Mouse (Mus musculus) spleen, embryonic (tissue): ENCODE data around the gene Dip2c.

ENCODE experiments used
- CTCF ChIA-PET: fragments of 350-600 bp; sonication (Branson Sonifier 250); formaldehyde crosslinking; loops from one replicate; lab custom pipeline; 2022; lab: Charles Lee

Gene Dip2c

DNA sequence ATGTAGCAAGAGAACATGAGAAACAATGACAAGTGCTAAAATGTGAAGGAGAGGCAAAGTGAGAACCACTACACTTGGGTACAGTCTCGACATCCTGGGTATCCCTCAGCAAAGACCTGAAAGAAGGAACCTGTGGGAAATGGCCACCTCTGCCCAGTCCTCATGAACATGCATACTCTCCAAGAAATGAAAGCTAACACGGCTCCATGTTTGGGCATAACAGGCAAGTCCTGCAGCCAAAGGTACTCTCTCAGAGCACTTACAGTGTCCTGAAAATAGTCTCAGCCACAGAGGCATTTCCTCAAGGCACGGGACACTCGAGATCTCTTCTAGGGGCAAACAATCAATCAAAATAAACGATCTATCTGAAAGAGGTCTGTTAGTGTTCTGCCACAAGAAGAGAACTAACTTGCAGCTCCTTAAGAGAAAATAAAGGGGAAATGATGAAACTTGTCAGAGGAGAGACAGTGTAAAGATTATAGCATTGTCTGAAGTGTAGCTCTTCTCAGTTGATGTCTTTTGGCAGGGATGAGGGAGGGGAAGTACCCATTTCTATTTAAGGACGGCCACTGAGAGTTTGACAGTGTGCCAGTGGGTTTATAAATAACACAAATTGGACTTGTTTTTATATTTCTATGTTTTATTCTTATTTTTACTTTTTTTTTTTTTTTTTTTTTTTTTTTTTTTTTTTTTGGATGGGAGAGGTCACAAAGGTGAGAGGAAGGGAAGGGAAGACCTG is 228.0 kb downstream of the Dip2c start:
- CTCF ChIA-PET: interaction anchor here (0.8 kb wide), 1 partner anchor 768 kb away, joined by 13 read pairs; no protein-coding TSS in a partner anchor

DNA sequence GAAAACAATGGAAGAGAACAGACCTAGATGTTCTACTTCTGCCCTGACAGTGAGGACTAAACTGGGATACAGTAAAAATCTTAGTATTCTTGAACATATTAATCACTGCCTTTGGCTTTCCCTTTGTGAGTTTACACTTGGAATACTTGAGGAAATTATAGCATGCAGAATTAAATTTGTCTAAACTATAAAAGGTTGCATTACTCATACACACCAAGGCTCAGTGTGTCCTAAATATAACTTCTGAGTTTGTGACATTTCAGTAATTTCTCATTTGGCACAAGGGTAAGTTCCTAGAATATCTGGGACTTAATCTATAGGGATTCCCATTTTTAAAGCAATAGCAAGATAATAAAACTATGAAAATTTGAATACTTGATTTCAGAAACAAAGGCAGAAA is 262.2 kb downstream of the Dip2c start:
- CTCF ChIA-PET: no interaction called here

DNA sequence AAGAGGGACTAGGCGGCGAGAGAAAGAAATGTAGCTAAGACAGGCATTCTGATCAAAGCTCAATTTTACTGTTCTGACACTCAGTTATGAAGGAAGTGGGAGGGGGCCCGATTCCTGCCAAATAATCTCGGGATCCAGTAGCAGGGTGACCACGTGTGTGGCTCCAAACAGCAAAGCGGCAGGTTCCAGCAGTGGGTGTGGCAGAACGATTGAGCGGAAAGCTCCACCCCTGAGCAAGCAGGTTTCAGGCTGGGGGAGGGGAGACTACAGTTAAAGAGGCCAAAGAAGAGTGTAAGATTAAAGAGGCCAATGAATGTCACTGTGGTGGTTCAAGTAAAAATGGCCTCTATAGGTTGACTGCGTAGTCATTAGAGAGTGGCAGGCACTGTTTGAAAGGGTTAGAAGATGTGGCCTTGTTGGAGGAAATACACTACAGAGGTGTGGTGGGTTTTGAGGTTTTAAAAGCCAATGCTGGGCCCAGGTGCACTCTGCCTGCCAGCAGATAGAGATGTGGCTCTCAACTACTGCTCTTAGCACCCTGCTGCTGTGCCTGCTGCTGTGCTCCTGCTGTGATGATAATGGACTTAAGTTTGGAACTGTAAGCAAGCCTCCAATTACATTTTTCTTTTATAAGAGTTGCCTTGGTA is 271.5 kb downstream of the Dip2c start:
- CTCF ChIA-PET: interaction anchor here (0.7 kb wide), 1 partner anchor 271 kb away, joined by 3 read pairs; no protein-coding TSS in a partner anchor

DNA sequence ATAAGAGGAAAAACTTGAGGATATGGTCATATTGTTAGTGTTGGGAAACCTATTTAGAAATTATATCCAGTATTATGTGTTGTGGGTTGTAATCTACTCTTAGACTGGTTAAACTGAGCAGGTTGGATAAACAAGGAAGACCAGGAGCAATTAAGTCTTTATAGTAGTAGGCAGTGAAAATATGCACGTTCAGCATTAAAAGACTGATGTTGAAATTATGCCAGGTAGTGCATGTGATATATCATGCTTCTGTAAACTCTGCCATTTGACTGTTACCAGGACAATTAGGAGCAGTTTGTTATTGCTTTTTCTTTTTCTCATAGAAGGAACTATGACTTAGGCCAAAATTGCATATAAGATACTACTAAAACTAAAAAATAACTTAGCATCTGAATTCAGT is 285.8 kb downstream of the Dip2c start:
- CTCF ChIA-PET: no interaction called here

DNA sequence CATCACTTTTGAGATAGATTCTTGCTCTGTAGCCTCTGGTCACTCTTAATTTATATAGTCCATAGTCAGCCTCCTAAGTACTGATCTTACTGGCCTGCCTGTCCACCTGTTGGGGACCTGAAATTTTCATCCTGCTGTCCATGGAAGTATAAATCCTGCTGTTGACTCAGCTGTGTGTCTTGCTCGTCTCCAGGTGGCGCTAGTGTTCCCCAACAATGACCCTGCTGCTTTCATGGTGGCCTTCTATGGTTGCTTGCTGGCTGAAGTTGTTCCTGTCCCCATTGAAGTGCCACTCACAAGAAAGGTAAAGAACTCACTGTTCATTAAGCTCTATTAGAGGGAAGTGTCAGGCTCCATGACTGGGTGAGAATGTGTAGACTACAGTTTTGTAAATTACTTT is 286.6 kb downstream of the Dip2c start:
- CTCF ChIA-PET: no interaction called here

DNA sequence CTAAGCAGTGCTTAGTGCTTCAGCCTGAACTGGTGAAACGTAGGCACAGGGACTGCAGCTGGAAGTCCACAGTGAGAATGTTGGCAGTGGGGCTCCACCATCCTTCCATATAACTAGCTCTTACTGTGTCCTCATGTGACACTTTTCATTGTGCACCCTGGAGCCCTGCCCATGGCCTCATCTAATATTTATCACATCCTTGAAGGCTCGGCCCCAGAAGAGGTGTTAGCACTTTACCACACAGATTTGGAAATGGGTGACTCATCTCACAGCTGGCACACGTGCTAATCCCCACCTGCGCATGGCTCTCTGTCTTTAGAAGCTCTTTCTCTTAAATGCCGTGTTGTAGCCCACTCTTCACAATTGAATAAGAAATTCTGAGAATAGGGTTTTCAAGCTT is 292.5 kb downstream of the Dip2c start:
- CTCF ChIA-PET: no interaction called here

DNA sequence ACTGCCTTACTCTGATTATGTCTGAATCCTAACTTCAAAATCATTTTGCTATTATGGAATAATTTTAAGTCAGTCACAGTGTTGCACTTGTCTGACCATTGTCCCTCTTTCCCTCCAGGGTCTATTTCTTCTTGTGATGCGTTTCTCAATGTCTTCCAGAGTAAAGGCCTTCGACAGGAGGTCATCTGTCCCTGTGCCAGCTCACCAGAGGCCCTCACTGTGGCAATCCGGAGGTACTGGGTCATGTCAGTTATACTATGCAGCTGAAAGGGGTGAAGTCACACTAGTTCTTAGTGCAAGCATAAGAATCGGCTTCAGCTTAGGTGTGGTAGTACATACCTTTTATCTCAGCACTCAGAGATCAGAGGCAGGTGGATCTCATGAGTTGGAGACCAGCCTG is 300.4 kb downstream of the Dip2c start:
- CTCF ChIA-PET: no interaction called here

DNA sequence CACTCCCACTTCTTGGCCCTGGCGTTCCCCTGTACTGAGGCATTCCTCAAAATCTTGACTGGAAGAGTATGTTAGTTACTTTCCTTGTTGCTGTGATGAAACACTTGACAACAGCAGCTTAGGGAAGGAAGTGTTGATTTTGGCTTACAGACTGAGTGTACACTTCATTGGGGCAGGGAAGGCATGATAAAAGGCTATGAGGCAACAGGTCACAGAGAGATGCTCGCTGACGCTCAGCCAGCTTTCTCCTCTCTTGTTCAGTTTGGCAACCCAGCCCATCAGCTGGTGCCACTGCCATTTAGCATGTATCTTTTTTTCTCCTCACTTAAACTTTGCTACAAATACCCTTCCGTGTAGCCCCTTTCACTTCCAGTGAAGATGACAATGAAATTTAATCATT is 302.1 kb downstream of the Dip2c start:
- CTCF ChIA-PET: interaction anchor here (0.5 kb wide), 1 partner anchor 175 kb away, joined by 5 read pairs; no protein-coding TSS in a partner anchor

DNA sequence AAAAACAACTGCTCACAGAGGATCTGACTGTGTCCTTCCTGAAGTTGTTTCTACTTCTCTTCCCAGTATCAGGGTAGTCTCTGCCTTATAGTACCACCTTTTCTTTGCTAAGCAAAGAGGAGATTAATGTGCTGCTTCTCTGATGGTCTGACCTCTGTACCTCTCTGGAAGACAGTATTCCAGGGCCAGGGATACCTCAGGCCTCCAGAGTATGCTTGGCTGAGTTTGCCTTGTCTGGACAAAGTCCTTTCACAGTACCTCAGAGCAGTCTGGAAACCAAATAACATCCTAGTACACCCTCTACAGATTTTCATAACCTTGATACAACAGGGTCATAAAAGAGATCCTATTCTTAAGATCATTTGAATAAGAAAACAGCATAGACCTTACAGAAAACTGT is 305.5 kb downstream of the Dip2c start:
- CTCF ChIA-PET: no interaction called here

DNA sequence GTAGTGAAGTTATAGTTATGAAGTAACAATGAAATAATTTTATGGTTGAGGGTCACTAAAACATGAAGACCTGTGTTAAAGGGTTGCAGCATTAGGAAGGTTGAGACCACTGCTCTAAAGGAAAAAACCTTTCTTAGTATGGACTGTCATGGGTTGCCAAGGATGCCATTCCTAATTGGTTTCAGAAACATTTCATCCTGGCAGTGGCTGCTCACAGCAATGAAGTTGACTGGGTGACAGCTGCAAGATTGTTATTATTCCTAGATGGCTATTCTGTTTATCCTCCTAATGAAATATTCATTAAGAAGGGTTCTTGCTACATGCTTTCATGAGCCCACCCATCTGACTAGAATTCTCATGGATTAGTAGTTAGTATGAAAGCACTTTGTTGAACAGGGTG is 307.3 kb downstream of the Dip2c start:
- CTCF ChIA-PET: no interaction called here

DNA sequence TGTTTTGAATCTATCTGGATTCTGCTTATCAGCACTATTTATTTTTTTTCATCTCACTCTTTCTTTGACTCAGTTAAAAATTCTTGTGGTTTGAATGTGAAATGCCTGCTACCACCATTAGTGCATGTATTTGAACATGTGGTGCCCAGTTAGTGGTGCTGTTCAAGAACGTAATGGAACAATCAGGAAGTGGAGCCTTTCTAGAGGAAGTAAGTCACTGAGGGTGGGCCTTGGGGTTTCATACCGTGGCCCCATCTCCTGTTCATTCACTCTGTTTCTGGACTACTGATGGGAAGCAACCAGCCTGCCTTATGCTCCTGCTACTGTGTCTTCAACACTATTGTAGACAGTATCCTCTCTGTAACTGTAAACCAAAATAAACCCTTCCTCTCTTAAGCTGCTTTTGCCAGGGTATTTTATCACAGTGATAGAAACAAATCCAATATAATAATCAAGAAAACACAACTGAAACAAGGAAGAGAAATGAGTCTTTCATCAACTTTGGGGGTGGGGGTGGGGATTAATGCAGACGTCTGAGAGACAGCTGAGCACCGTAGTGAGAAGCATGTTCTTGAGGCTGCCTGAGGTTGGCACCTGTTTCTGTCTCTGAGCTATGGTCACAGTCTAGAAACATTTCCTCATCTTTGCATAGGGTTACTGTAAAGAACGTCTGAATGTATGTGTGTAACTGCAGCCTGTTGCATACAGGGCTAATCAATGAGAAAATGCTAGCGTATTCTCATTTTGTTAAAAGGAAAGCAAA is 323.2 kb downstream of the Dip2c start:
- CTCF ChIA-PET: no interaction called here

DNA sequence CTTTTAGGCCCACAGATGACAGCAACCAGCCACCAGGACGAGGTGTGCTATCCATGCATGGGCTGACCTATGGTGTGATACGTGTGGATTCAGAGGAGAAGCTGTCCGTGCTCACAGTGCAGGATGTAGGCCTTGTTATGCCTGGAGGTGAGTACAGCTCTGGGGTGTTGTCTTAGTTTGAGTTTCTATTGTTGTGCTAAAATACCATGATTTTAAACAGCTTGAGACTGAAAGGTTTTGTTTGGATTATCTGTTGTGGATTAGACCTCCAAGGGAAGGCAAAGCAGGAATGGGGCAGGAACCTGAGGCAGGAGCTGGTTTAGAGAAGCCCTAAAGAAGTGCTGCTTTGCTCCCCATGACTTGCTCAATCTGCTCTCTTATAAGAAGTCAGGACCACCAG is 325.0 kb downstream of the Dip2c start:
- CTCF ChIA-PET: no interaction called here

DNA sequence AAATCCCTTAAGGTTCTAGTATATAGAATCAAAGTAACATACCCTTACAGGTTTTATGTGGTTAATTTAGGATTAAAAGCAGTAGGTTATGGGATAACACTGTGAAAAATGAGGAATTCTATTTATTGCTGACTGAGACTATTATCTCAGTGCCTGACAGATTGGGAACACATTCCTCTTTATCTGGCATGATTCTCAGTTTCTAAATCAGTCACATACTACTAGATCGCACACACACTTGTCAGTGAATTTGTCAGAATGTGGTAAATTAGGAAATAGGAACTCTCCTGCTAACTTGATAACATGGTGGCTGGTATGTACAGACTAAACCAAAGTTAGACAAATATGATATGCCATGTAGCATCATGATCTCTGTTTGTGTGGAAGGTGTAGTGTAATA is 334.9 kb downstream of the Dip2c start:
- CTCF ChIA-PET: no interaction called here

DNA sequence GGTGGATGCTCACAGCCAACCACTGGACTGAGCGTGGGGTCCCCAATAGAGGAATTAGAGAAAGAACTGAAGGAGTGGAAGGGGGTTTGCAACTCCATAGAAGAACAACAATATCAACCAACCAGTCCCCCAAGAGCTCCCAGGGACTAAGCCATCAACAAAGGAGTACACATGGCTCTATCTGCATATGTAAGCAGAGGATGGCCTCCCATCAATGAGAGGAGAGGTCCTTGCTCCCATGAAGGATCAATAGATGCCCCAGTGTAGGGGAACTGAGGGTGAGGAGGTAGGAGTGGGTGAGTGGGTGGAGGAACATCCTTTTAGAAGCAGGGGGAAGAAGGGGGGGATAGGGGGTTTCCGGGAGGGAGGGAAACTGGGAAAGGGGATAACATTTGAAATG is 356.4 kb downstream of the Dip2c start:
- CTCF ChIA-PET: no interaction called here

DNA sequence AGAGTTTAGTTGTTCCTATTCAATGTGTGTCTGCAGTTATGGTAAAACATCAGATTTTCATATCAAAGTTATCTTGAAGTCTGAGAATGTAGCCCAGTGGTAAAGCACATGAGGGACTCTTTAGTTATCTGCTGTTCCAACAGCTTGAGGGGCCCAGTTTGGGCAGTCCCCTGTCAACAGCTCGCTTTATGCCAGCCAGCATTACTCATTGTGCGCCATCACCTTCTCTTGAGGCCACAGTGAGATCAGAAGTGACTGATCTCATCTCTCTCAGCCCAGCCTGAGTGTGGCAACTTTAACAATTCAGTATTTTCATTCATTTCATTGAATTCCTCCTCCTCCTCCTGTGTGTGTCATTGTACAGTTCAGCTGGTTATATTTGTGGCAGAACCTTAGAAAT is 359.6 kb downstream of the Dip2c start:
- CTCF ChIA-PET: no interaction called here

DNA sequence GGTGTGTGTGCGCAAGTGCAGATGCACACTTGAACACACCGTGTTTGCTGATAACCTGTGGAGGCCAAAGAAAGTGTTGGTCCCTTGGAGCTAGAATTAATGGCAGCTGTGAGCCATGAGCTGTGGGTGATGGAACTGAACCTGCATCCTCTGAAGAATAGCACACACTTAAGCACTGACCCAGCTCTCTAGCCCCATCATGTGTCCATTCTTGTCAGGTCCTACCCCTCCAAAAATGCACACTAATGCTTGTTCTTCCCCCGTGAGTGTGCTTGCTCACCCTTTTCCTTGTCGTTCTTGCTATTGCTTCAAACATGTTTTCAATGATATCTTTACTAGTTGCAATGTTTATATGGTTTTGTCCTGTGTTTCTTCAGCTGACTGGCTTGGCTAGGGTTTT is 360.2 kb downstream of the Dip2c start:
- CTCF ChIA-PET: no interaction called here

DNA sequence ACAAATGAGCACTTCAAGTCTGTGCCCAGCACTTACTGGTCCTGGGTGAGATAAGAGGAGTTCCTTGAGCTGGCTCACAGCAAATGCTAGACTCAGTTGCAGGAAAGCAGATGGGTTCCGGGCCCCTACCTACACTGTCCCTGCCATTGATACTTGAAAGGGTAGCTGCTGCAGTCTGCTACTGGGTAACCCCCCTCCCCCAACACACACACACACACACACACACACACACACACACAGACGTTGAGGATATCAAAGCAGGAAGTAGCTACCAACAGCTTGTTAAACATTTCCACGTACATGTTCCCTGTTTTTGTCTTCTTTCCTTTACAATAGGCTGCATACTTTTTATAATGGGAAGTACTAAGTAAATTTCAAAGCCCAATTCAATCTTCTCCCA is 361.6 kb downstream of the Dip2c start:
- CTCF ChIA-PET: interaction anchor here (0.6 kb wide), 1 partner anchor 9 kb away, joined by 3 read pairs; no protein-coding TSS in a partner anchor

DNA sequence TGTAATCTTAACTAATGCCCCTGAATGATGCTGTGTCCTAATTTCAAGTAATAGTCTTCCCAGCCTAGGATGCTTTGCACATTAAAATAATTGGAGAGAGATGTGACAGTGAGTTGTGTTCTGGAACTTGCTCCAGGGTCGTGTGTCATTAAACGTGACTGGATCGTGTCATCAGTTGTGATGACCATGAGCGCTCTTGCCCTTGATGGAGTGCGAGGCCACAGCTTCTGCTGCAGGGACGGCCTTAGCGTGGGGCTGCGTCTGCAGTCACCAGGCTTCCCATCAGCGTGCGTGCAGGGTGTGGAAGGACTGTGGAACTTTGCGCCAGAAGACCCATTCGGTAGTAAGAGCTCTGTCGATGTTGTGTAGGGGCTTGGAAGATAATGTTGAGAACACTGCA is 372.4 kb downstream of the Dip2c start:
- CTCF ChIA-PET: no interaction called here

DNA sequence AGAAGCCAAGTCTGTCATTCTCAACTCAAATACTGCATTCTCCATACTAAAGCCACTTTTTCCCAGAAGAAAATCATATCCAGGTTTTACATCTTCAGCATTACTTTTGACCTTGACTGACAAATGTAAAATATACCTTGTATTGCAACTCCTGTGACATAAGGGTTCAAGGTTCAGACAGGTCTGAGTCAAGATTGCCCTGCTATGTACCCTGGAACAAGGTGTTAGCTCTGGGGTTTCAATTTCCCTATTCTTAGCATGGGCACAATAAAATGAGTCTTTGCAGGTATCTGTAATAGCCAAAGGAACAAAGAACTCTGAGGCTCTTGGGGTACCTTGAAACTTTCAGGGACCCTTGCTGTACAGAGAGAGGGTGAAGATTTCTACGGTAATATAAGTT is 373.6 kb downstream of the Dip2c start:
- CTCF ChIA-PET: no interaction called here

DNA sequence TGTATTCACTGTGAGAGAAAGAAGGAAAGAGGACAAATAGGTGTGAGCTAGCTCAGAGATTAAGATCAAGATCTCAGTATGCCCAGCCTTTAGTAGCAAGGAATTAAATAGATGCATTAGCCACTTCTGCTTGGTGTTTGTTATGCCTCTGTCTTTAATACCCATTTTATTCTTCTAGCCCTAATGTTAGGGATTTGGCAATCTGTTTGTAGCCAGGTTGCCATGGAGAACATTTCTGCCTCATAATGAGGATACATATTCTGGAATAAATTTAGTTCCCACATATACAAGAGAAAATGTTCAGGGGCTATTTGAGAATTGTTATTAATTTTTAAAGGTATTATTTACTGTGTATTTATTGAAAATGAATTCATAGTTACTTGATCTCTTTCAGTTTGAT is 374.3 kb downstream of the Dip2c start:
- CTCF ChIA-PET: no interaction called here

DNA sequence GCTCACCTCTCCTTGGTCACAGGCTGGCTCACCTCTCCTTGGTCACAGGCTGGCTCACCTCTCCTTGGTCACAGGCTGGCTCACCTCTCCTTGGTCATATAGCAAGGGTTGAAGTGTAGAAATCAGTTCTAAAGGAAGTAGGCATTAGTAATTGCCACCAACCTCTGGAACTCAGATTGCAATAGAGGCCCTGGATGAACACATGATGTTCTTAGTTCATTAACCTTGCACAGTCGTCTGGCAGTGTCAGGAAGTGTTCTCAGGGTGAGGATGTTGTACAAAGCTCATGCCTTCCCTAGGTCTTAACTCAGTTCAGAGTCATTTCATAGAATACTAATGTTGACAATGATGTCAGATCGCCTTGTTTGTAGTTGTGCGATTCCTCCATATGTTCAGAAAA is 376.7 kb downstream of the Dip2c start:
- CTCF ChIA-PET: no interaction called here

DNA sequence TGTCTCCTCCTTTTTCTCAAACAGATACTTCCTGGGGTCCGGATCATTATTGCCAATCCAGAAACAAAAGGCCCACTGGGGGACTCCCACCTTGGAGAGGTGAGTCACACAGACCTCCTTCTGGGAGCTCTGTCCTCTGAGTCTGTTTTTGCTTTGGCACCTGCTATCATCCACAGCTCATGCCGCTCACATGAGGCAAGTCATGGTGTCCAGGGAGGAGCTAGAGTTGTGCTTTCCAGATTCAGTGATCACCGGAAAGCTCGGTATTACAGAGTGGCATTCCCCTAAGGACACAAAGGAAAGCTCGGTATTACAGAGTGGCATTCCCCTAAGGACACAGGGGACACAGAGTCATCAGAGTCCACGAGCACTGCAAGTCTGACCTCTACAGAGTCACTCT is 380.3 kb downstream of the Dip2c start:
- CTCF ChIA-PET: no interaction called here

DNA sequence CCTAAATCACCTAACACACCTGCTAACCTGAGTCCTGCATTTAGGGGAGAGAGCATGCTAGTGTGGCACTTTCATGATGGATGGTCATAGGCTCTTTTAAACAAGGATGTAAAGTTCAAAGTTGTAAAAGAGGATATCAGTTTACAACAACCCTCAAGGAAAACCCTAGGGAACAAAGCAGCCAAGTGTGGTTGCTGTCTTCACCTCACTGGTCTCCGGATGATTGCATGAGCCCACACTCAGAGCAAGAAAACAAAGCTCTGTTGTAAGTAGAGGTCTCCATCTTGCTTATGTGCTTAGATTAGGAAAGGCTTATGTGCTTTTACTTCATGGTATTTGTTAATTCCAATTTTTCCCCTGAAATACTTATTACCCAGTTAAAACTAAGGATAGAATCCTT is 384.4 kb downstream of the Dip2c start:
- CTCF ChIA-PET: no interaction called here
